Mouse (Mus musculus): ENCODE measurements around the gene Rnf217. TPM values are rescaled to one million over a fixed set of nuclear protein-coding genes. Genes with fewer than 3 reads are reported as not detected.

Gene Rnf217
- total and polyA plus RNA-seq, 2 experiments from 2014 or later, result 0.70 to 7.9 TPM

DNA sequence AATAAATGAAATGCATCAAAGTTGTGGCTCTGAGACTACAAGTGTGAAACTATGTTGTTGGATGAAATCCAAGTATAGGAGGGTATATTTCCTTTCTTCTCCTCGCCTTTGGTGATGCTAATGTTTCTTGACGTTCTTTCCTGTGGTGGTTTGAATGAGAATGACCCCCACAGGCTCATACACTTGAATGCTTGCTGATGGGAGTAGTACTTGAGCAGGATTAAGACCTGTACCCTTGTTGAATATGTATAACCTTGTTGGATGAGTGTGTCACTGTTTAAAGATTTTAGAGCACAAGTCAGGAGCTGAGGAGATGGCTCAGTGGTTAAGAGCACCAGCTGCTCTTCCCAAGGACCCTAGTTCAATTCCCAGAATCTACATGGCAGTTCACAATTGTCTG lies 6.4 kb upstream of the Rnf217 start:
- H3K4me2 ChIP-seq (ENCODE audit: low read depth, low read length), result no peak overlapping the region
- no peak overlapping the region for H3K9ac ChIP-seq (replicated peaks; ENCODE audit: low read depth, low read length)
- H3K4me3 ChIP-seq (ENCODE audit: low read depth, low read length), result no peak overlapping the region
- no peak for TF ChIP-seq EP300 (IDR thresholded peaks at IDR 0.05; ENCODE audit: low read depth)
- no peak for TF ChIP-seq CTCF (IDR thresholded peaks at IDR 0.05; ENCODE audit: low read depth)
- no peaks in the 10 kb centered on the region for H3K9me3 ChIP-seq (replicated peaks; ENCODE audit: control insufficient read depth, low read length)
- H3K27ac ChIP-seq (ENCODE audit: low read depth), result no peak overlapping the region
- H3K4me1 ChIP-seq (ENCODE audit: control insufficient read depth, insufficient read depth), result no peaks in the 10 kb centered on the region
- no peaks in the 10 kb centered on the region for H3K36me3 ChIP-seq (replicated peaks; ENCODE audit: control insufficient read depth, insufficient read depth, low read length)
- ATAC-seq (ENCODE audit: insufficient read depth, low read depth), result no peak
- no peaks in the 10 kb centered on the region for H3K27me3 ChIP-seq (ENCODE audit: control insufficient read depth, insufficient read depth, low read length)
- WGBS, result 35% methylated on average over 2 of the region's 2 CpGs
- no peak for DNase-seq (ENCODE audit: low spot score)

DNA sequence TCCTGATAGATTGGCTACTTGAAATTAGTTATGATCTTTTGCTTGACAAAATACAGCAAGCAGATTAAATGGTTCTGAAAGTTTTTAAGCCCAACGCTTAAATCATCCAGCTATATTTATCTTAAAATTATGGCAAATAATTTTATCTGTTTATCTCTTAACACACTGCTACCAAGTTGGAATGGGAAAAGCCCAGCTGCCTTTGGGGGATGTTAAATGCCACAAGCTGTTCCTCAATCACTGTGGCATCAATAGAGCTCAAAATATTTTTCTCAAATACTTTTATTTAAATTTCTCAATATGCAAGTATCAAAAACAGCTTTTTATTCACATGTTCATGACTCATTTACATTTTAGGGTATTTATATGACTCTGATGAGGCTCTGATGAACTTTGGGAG lies 5.1 kb upstream of the Rnf217 start:
- no peak for DNase-seq (ENCODE audit: low spot score)
- no peaks in the 10 kb centered on the region for H3K4me1 ChIP-seq (ENCODE audit: control insufficient read depth, insufficient read depth)
- H3K36me3 ChIP-seq (replicated peaks; ENCODE audit: control insufficient read depth, insufficient read depth, low read length), result no peaks in the 10 kb centered on the region
- ATAC-seq (ENCODE audit: insufficient read depth, low read depth), result no peak
- TF ChIP-seq EP300 (IDR thresholded peaks at IDR 0.05; ENCODE audit: low read depth) (no peak), CTCF (IDR thresholded peaks at IDR 0.05; ENCODE audit: low read depth) (no peak)
- no peaks in the 10 kb centered on the region for H3K9me3 ChIP-seq (replicated peaks; ENCODE audit: control insufficient read depth, low read length)
- H3K27ac ChIP-seq (ENCODE audit: low read depth), result no peak overlapping the region
- WGBS, result 76% methylated on average over 1 of the region's 1 CpGs
- no peaks in the 10 kb centered on the region for H3K27me3 ChIP-seq (ENCODE audit: control insufficient read depth, insufficient read depth, low read length)
- no peak overlapping the region for H3K4me3 ChIP-seq (ENCODE audit: low read depth, low read length)
- H3K9ac ChIP-seq (replicated peaks; ENCODE audit: low read depth, low read length), result no peak overlapping the region
- no peak overlapping the region for H3K4me2 ChIP-seq (ENCODE audit: low read depth, low read length)

DNA sequence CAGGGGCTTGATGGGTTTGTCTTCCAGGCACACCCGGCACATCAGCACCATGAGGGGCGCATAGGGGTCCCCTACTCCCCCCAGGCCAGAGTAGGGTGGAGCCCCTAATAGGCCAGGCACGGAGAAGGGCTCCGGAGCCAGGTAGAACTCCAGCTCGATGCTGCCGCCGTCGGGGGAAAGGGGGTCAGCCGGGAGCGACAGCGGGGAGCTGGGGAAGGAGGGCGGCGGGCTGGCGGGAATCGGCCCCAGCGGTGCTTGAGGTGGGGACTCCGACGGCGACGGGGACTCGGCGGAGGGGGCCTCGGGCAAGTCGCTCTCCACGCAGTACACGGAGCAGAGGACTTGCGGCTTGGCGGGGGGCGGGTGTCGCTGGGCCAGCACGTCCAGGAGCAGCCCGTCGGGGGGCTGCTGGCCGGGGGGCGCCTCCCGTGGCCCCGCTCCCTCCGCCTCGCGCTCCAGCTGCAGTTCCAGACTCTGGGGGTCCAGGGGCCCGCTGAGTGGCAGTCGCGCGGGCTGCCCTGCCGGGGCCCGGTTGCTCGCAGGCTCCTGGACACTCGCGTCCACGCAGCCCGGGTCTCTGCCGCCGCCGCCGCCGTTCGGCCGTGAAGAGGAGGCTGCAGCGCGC lies 431 bp downstream of the Rnf217 start:
- peak overlapping the region; percentile 66 for H3K27ac ChIP-seq (ENCODE audit: low read depth)
- no peaks in the 10 kb centered on the region for H3K27me3 ChIP-seq (ENCODE audit: control insufficient read depth, insufficient read depth, low read length)
- H3K36me3 ChIP-seq (replicated peaks; ENCODE audit: control insufficient read depth, insufficient read depth, low read length), result no peaks in the 10 kb centered on the region
- H3K9ac ChIP-seq (replicated peaks; ENCODE audit: low read depth, low read length), result peak overlapping the region; percentile 89
- H3K9me3 ChIP-seq (replicated peaks; ENCODE audit: control insufficient read depth, low read length), result no peaks in the 10 kb centered on the region
- ATAC-seq (ENCODE audit: insufficient read depth, low read depth) (peak; percentile 34), DNase-seq (ENCODE audit: low spot score) (no peak)
- 0% methylated on average over 49 of the region's 60 CpGs for WGBS
- TF ChIP-seq EP300 (IDR thresholded peaks at IDR 0.05; ENCODE audit: low read depth), result no peak
- no peak for TF ChIP-seq CTCF (IDR thresholded peaks at IDR 0.05; ENCODE audit: low read depth)
- peak overlapping the region; percentile 92 for H3K4me3 ChIP-seq (ENCODE audit: low read depth, low read length)
- H3K4me2 ChIP-seq (ENCODE audit: low read depth, low read length), result peak overlapping the region; percentile 91
- peaks cover 15% of the 10 kb centered on the region for H3K4me1 ChIP-seq (ENCODE audit: control insufficient read depth, insufficient read depth)

DNA sequence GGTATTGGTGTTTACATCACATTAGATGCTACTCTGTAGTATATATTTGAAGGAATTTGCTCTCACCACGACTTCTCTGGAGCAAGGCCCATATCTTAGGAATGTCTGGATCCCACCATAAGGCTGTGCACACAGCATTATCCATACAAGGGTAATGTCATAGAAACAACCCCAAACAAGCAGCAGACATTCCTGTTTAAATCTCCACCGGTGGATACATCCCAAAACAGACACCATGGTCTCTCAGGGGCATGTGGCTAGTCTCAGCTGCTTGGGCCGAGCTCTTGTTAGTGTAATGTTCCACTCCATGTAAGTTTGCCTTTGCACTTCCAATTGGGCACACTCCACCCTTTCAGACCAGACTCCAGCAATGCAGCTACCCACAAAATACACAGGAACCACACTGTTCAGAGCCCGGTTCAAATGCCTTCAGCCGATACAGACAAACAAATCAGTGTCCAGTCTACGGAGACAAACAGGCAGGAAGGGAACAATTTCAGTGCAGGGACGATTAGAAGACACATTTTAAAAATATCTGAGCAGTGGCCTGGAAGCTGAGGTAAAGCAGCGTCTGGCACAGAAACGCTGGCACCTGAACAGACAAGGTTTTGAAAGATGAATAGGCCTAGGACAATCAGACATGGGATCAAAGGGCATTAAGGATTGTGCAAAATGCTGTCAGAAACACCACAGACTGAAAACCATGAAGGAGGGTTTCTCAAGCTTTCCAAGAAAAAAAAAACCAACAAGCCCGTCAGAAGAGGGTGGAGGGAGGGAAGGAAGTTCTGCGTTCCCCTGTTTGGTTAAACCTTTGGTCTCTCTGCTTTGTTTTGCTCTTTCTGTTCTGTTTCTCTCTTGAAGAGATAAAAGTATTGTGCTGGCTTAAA lies 1.8 kb downstream of the Rnf217 start:
- H3K27me3 ChIP-seq (ENCODE audit: control insufficient read depth, insufficient read depth, low read length), result no peaks in the 10 kb centered on the region
- WGBS, result 11% methylated on average over 11 of the region's 11 CpGs
- ATAC-seq (ENCODE audit: insufficient read depth, low read depth), result no peak
- H3K4me2 ChIP-seq (ENCODE audit: low read depth, low read length), result peak overlapping the region; percentile 91
- no peaks in the 10 kb centered on the region for H3K9me3 ChIP-seq (replicated peaks; ENCODE audit: control insufficient read depth, low read length)
- H3K4me1 ChIP-seq (ENCODE audit: control insufficient read depth, insufficient read depth), result peaks cover 15% of the 10 kb centered on the region
- TF ChIP-seq CTCF (IDR thresholded peaks at IDR 0.05; ENCODE audit: low read depth) (no peak), EP300 (IDR thresholded peaks at IDR 0.05; ENCODE audit: low read depth) (no peak)
- no peaks in the 10 kb centered on the region for H3K36me3 ChIP-seq (replicated peaks; ENCODE audit: control insufficient read depth, insufficient read depth, low read length)
- H3K9ac ChIP-seq (replicated peaks; ENCODE audit: low read depth, low read length), result peak overlapping the region; percentile 89
- peak; percentile 32 for DNase-seq (ENCODE audit: low spot score)
- peak overlapping the region; percentile 92 for H3K4me3 ChIP-seq (ENCODE audit: low read depth, low read length)
- H3K27ac ChIP-seq (ENCODE audit: low read depth), result peak overlapping the region; percentile 66; the same call in 1 of the 2 replicates

DNA sequence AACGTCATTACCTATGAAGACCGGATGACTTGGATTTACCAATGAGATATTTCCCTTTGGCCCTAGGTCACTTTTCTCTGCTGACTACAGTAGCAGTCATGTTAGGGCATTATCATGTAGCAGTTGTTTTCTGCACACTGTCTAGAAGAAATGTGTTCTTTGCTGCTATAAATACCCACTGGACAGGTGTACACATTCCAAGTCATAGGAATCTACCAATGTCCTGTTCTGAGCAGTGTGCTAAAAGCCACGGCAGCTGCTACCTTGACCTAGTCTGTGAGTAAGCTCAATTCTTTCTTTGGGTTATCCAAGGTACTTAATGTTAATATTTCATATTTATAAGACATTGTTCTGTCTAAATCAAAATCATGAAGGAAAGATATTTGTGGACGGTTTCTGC lies 5.1 kb downstream of the Rnf217 start:
- ATAC-seq (ENCODE audit: insufficient read depth, low read depth), result no peak
- Histone ChIP-seq H3K36me3 (replicated peaks; ENCODE audit: control insufficient read depth, insufficient read depth, low read length) (no peaks in the 10 kb centered on the region), H3K9ac (replicated peaks; ENCODE audit: low read depth, low read length) (no peak overlapping the region), H3K4me3 (ENCODE audit: low read depth, low read length) (no peak overlapping the region), H3K27ac (ENCODE audit: low read depth) (no peak overlapping the region), H3K4me2 (ENCODE audit: low read depth, low read length) (no peak overlapping the region), H3K27me3 (ENCODE audit: control insufficient read depth, insufficient read depth, low read length) (no peaks in the 10 kb centered on the region), H3K4me1 (ENCODE audit: control insufficient read depth, insufficient read depth) (peaks cover 15% of the 10 kb centered on the region), H3K9me3 (replicated peaks; ENCODE audit: control insufficient read depth, low read length) (no peaks in the 10 kb centered on the region)
- no peak for TF ChIP-seq CTCF (IDR thresholded peaks at IDR 0.05; ENCODE audit: low read depth)
- TF ChIP-seq EP300 (IDR thresholded peaks at IDR 0.05; ENCODE audit: low read depth), result no peak
- DNase-seq (ENCODE audit: low spot score), result no peak
- 83% methylated on average over 4 of the region's 4 CpGs for WGBS
